Mouse (Mus musculus): Measurements from ENCODE around the gene Rpl10-ps3.

Gene Rpl10-ps3

DNA sequence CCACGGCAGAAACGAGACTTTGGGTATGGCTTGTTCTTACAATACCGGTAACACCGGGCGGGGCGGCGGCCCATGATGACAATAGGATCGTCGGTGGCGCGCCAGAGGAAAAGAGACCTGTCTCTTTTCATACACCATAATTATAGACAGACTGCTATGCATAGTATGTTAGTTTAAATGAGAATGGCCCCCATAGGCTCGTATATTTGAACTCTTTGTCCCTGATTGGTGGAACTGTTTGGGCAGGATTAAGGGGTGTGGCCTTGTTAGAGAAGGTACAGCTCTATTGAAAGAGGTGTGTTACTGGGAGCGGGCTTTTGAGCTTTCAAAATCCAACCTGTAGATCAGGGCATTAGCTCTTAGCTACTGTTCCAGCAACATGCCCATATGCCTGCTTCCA lies at the start of gene Rpl10-ps3:
Rpl10-ps3 (minus strand) TSS at position 101 of the 400 bp plus-strand sequence.
- no peak for DNase-seq (ENCODE audit: low spot score in 2 of 2)

DNA sequence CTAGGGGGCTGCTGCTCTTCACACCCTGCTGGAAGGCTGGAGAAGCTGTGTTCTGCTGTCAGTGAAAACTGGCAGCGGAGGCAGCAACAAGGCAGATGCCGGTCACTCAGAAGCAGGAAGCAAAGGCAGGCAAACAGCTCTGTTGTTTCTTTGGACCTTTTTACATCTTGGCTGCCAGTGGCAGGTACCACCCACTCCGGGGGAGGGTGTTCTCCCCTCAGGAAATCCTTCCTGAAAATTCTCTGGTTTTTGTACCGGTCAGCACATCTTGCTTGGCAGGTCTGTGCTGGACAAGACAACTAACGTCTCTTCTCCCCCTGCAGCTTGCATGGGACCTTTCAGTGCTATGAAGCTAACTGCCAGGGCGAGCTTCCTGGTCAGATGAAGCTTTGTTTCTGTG lies 30.8 kb upstream of the Rpl10-ps3 start:
- DNase-seq (ENCODE audit: low spot score in 2 of 2), result no peak

DNA sequence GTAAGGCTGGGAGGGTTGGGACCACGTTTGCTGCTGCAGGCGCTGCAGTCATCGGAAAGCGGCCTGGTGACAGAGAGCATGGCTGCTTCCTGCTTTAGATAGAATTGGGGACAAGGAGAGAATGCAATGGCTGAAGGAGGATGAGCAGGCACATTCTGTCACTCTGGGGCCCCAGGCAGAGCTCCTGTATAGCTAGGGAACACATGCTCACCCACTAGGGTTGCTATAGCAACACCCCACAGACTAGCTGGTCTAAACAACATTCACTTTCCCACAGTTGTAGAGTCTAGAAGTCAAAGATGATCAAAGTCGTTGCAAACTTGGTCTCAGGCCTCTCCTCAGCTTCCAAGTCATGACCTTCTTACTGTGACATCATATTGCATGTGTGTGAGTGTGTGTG lies 29.9 kb upstream of the Rpl10-ps3 start:
- DNase-seq (ENCODE audit: low spot score in 2 of 2), result peak; percentile 20 to 25

DNA sequence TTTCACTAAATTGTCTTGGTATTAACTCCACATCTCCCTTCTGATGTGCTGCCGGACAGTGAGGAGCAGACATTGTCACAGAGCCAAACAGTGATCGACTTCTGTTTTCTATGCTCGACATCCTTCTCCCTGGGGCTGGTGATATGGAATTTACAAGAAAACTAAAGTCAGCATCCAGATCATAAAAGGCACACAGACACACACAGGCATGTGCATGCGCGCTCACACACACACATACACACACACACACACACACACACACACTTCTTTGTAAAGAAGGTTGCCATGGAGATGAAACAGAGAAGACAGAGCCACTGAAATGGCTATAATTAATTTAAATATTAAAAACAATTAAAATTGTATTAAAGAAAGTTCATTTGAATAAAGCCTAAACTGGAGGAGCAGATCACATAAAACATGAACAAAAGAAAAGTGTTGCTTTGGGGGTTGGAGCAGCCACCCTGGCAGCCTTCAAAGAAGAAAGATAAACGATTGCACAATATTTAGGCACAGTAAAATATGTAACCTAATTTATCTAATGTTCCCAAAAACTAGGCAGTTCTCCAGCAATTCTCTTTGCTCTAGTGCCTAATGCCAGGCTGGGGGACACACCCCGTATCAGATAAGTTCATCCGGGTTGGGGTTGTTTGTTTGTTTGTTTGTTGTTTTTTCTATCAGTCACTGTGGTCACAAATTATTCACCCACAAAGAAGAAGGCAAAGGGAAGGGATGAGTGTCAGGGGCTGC lies 24.0 kb upstream of the Rpl10-ps3 start:
- DNase-seq (ENCODE audit: low spot score in 2 of 2), result no peak

DNA sequence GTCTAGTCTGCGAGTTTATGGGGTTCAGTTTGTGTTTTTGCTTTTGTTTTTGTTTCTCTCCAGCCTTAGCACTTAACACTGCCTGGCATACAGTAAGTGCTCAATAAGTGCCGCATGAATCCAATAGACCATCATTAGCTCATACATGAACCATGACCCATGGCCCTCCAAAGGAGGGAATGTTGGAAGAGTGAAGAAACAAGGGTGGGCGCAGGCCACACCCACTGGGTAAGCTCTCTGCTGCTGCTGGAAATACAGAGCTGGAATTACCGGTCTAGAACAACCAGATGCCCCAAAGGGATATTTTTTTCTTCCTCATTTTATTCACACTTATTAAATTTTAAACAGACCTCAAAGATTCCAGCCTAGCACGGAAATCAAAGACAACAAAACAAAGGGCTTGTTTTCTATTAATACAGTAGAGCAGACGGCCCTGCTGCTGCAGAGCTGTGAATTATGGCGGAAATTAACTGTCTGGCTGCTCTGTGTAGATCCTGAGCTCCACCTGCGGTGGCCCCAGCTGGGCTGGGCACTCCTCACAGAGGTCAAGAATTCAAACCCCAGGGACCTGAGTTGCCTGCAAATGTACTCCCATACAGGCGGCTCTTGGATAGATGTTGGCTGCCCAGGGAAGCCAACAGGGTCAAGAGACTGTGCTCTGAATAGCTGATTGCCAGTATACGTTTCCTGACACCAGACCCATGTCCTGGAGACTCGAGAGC lies 20.5 kb upstream of the Rpl10-ps3 start:
- DNase-seq (ENCODE audit: low spot score in 2 of 2), result no peak

DNA sequence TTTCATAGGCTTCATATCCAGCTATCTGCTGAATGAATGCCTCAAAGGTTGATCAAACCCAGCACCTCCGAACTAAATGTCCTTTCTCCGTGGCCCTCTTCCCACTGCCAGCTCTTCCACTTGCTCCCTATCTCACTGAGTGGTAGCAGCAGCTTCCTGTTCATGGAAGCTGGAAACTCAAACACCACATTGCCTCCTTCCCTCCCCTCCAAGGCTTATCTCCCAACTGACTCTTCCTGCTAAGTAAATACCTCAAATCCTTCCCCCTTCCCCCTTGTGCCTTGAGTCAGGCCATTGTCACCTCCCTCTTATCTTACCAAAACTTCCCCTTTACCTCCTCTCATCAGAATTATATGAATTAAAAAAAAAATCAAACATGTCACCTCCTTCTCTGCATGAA lies 19.2 kb upstream of the Rpl10-ps3 start:
- no peak for DNase-seq (ENCODE audit: low spot score in 2 of 2)

DNA sequence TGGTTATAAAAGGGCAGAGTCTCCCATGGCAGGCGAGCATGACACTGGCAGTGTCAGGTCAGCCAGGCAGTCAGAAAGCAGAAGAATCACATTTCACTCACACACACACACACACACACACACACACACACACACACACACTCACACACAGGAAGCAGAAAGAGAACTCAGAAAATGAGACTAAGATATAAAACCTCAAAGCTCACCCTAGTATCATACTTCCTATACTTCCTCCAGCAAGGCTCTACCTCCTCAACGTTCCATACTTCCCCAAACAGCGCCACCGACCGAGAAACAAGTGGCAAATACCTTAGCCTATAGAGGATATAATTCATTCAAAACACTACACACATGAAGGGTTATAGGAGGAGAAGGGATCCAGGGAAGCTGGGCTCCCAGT lies 18.5 kb upstream of the Rpl10-ps3 start:
- DNase-seq (ENCODE audit: low spot score in 2 of 2), result no peak

DNA sequence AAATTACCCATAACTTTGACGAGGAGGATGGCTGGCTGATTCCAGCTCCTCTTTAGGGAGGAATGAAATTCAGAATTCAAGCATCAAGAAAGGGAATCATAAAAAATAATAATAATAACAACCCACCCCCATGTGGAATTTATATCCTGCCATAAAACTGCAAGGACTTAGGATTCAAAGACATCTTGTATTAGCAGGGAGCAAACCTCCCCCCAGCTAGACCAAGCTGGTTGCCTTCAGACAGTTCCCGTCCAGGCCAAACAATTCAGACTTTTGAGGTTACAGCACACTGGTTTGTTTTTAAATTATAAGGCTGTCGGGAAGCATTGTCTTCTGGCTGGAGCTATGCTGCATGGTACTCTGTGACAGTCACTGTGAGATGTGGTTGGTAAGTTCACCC lies 17.8 kb upstream of the Rpl10-ps3 start:
- DNase-seq (ENCODE audit: low spot score in 2 of 2), result no peak

DNA sequence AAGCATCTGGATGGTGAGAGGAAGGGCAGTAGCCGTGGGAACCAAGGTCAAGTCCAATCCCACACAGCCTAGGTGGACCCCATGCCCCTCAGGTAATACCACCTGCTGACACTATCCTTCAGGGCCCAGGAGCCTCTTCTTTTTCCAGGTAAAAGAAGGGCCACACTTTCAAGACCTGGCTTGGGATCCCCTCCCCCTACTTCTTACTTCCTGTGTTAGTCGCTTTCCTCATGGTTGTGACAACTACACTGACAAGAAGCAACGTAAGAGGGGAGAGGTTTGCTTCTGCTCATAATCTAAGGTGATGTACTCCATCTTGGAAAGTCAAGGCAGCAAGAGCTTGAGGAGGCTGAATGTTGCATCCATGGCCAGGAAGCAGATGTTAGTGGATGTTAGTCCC lies 15.6 kb upstream of the Rpl10-ps3 start:
- no peak for DNase-seq (ENCODE audit: low spot score in 2 of 2)

DNA sequence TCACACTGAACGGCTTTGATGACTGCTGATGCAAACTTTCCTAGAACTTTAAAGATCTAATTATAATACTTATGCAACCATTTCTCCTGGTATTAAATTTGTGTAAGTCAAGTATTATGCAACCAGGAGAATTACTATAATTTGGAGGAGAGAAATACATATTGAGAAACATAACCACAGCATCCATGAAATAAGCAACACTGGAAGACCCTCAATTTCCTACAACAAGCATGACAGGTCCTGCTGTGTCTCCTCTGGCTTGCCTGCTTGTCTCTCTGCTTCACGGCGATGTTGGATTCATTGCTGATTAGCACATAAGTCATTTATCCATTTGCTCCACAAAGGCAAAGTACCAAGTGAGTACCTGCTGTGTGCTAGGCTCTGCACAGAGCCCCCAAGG lies 12.6 kb upstream of the Rpl10-ps3 start:
- DNase-seq (ENCODE audit: low spot score in 2 of 2), result no peak

DNA sequence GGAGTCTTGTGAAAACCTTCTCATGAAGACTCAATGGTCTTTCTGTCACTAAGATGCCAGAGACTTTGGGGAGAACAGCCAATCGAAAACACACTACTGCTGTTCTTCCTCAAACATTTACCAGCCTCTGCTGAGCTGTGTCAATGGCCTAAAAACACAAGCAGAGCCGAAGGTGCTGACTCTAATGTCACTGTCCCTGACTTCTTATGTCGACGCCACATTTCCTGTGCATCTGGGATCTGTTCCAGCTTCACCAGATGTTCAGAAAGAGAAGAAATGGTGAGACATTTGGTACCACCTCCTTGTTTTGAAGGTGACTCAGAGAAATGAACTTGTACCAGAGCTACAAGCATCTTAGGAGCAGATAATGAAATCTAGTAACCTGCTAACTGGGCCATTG lies 7.0 kb upstream of the Rpl10-ps3 start:
- DNase-seq (ENCODE audit: low spot score in 2 of 2), result no peak

DNA sequence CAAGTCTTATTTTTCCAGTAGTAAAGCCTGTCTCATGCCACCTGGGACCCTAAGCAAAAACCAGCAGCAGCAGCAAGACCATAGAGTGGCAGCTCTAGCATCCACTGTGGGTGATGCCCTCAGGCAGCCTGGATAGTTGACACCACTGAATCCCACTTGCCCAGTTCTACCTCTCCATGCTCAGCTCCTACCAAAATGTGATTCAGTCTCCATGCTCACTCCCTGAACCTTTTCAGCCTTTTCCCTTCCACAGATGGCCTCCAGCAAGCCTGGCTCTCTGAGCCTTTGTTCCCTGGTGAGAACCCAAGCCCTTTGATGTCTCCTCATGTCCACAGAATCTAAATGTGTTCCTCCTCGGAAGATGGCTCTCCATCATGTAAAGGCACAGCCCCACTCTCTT lies 5.8 kb upstream of the Rpl10-ps3 start:
- no peak for DNase-seq (ENCODE audit: low spot score in 2 of 2)

DNA sequence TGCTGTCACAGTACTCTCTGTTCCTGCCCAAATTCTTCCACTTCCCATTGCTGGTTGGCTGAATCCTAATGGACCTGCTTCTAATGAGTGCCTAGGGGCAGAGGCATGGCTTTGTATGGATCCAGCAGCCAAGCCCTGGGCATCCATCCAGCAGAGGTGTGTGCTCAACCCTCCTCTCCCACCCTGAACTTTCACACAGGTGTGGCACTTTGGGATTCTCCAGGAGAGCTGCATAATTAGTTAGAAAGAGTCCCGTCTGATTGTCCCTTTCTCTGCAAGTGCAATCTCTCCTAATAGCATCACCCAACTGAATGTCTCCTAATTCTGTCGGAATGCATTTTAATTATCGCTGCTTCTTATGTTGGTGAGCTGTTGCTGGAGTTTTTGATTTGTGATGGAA lies 4.4 kb upstream of the Rpl10-ps3 start:
- no peak for DNase-seq (ENCODE audit: low spot score in 2 of 2)

DNA sequence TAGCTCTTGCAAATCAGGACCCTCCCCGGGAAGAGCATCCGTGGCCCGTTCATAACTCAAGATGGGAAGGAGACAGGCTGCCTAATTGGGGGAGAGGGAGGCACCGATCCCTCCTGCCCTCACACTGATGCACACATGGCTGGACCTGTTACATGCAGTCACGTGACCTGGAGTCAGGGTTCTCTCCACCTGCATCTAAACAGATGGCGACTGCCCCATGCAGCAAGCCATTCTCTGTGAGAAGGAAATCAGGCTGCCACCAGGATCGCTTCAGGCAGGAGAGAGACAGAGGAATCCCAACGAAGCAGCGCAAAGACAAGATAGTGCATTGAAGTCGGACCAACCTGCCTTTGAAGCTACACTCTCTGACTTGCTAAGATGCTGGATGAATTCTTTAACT lies 3.5 kb upstream of the Rpl10-ps3 start:
- no peak for DNase-seq (ENCODE audit: low spot score in 2 of 2)

DNA sequence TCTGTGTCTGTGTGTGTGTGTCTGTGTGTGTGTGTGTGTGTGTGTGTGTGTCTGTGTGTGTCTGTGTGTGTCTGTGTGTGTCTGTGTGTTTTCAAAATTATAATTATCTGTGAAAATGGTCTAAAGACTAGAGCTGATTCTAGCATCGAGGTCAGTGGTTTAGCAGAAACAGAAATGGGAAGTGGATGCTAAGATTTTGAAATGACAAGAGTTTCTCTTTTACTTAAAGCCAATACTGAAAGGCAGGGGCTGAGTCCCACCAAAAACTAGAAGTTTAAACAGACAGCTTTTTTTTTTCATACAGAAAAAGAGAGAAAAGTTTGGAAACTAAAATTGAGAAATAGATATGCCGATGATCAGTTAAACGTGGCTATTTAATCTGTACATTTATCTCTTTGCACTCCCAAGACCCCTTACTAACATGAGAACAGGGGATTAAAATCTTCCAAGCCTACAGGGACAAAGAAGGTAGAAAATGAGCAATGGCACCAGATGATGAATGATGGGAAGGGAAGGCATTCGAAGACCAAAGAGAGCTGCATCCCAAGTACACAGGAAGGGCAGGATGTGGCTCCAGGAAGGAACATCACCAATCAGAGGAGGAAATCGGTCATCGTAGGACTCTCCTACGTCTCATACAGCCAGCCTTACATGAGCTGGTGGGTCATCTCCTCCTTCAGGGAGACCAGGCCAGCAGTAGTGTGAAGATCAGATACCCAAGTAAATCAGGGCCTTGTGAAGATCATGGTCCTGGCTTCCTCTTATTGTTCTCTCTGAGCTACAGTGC lies 9.0 kb downstream of the Rpl10-ps3 start:
- no peak for DNase-seq (ENCODE audit: low spot score in 2 of 2)

DNA sequence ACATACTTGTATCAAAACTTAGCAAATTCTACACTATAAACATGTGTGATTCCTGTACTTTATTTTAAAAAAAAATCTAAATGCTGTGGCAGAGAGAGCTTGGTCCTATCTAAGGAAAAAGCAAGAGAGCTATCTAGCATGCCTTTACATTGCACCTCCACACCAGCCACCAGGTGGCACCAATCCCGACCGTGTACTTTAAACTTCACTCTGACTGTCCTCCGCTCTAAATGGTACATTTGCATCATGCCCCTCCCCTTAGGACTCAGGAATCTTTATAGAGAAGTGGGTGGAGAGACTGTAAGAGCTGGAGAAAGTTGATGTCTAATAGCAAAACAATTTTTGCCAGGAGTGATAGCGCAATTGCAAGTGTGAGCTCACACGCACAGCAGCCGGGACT lies 11.4 kb downstream of the Rpl10-ps3 start:
- DNase-seq (ENCODE audit: low spot score in 2 of 2), result peak in 1 of 2 experiments; percentile 38

DNA sequence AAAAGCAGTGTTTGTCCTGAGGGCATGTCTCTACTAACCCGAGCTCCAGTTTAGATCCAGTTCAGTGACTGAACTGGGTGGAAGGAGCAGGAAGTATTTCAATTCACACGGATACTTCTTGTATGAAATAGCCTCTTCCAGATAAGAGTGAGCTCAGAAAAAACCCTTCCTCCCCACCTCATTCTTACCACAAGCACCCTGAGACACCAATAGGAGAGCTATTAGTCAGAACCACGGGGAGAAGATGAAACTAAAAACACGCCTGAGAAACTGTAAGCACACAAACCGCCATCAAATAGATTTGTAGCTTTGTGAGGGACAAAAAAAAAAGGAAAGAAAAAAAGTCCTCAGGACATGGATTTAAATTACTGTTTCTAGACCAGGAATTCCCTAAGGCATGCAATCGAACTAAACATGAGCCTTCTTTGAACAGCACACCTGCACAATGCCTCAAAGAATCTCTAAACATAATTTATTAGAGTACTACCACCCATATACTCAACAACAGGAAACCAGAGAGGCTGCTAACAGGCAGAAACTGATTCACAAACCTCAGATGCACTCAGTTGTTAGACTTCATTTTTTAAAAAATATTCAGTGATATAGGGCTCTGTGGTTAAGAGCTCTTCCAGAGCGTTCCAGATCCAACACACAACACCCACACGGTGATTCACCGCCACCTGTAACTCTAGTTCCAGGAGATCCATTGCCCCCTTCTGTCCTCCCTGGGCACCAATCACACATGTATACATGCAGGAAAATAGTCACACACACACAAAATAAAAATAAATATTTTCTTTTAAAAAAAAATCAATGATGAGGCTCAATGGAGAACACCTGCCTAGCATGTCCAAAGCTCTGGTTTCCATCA lies 20.2 kb downstream of the Rpl10-ps3 start:
- no peak for DNase-seq (ENCODE audit: low spot score in 2 of 2)

DNA sequence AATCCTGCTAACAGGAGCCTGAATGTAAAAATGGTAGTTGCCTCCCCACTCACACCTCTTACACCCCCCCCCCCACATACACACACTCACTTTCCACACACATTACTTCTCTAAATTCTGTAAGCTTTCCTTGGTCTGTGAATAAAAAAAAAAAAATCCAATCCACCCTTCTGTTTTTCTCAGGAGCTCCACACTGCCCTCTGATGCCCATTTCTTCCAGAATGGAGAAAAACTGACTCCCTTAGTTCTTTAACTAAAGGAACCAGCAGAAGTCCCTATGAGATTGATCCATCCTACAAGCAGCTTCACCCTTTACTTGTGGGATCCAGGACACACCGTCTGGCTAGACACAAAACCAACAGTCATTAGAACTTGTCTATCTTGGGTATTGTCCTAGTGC lies 24.0 kb downstream of the Rpl10-ps3 start:
- no peak for DNase-seq (ENCODE audit: low spot score in 2 of 2)

DNA sequence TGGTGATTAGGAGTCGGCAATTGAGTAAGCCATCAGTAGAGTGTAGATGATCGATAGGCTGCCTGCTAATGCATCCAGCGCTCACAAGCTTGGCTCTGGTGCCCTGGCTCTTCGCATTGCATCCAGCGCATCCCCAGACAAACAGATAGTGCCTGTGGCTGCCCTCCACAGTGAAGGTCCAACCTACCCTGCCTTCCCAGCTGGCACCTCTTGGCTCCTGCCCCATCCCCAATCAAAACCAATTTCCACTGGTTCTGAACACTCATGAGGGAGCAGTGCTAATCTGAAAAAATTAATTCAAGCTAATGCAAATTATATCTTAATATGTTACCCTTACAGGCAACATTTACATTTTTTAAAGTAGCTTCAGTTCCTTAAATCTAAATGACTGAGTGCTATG lies 25.3 kb downstream of the Rpl10-ps3 start:
- DNase-seq (ENCODE audit: low spot score in 2 of 2), result no peak

DNA sequence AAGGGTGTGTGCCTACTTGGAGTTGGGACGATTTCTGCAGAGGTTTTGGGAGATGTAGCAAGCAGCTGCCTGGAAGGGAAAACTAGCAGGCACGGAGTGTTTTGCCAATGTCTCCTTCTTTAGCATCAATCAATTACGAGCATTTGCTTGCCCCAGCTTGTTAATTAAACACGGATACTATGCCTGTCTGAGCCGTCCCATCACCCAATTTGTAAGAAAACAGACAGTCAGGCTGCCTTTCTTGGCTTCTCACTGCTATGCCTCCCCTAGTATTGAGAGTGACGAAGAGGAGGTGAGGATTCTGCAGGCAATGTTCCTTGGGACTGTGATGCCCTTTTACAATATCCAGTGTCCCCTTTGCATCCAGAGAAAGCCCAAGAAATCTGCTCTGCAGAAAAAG lies 27.5 kb downstream of the Rpl10-ps3 start:
- DNase-seq (ENCODE audit: low spot score in 2 of 2), result no peak

DNA sequence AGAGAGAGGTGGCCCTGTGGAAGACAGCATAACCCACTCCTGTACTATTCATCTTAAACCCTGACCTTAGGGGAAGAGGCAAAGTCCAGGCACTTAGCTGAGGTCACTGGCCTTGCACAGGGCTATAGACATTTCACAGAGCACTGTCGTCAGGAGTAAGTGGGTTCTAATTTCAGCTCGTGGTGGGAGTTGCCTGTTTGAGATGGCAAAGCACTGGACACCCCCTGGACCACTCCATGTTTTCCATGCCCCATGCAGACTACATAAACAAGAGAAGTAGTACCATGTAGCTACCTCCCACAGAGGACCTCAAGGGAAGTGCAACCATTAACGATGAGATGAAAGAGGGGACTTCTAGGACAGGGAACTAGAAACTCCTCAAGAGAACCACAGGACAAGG lies 29.1 kb downstream of the Rpl10-ps3 start:
- DNase-seq (ENCODE audit: low spot score in 2 of 2), result no peak

DNA sequence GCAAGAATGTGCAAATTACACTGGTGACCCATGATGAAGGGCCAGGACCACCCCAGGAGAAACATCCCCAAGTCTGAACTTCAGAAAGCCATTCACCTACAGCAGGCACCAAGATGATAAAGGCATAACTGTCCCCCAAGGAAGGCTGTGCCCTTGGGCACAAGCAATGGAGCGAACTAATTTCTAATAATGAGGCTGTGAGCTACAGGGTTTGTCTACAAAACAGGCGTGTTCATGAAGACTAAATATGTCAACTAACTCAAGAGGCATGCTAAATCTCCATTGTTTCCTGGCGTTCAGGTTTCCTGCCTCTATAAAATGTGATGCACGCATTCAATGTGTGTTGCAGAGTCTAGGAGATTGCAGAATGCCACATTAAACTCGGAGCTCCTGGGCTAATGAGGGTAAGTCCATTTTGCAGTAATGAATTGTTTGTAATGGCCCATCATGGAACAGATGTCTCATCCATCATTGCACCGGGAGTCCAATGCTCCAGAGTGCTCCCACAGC lies 33.7 kb downstream of the Rpl10-ps3 start:
- no peak for DNase-seq (ENCODE audit: low spot score in 2 of 2)
